Mouse (Mus musculus): Measurements from ENCODE around the gene Cep170.

DNA sequence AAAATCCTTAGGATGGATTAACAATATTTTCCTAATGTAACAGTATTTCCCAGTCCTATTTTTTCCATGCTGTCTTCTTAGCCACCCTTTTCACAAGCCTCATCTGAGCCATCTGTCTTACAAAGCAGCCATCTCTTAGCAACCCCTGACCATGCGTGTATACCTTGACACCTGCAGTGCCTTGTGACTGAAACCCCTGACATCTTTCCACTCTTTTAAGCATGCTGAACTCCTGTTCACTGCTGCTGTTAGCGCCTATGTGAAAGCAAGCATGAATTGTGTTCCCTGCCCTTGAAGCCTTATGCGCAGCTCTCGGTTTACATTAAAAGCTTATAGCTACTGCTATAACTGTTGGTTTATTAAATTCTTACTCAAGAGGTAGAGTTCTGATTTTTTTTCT, 11.2 kb upstream of the Cep170 start:
- no peak for TF ChIP-seq CTCF (IDR thresholded peaks at IDR 0.05; ENCODE audit: low read depth, low read length)
- no peak for TF ChIP-seq POLR2A (IDR thresholded peaks at IDR 0.05; ENCODE audit: extremely low read depth, insufficient read depth, low read length)
